Mouse (Mus musculus): Measurements from ENCODE around the gene 4930452B06Rik. TPM values are rescaled to one million over a fixed set of nuclear protein-coding genes. Genes with fewer than 3 reads are reported as not detected.
"Not testable (repeated sequence)": the region's sequence is repeated elsewhere in the genome, so short reads cannot be mapped to it uniquely, and the experiment has no call there.

The 4930452B06Rik gene
- polyA plus RNA-seq, 1 experiment from 2014 or later: 20.7 TPM

DNA sequence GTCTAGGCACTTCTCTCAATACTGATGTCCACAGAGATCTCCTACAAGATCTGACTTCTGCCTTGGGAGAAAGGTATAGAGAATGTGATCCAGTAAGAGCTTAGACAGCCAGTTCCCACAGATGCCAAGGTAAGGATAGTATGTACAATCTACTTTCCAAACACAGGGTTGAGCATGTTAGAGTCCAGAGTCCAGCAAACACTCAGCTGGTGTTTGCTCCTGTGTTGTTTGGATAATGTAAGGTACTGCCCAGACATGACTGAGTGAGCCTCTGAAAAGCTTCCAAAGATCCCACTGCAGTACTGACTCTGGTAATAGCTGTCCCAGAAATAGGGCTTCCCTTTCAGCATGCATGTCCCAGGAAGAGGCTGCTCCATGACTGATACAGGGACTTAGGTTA lies 54.0 kb downstream of the 4930452B06Rik start:
- no peak overlapping the region for H3K9ac ChIP-seq (ENCODE audit: low read length)
- H3K36me3 ChIP-seq (ENCODE audit: control insufficient read depth, insufficient read depth, low read length): no peaks in the 10 kb centered on the region
- H3K4me3 ChIP-seq (ENCODE audit: control insufficient read depth in 1 of 2, insufficient read depth in 1 of 2, low read depth in 1 of 2, low read length in 2 of 2): no peak overlapping the region
- no peaks in the 10 kb centered on the region for H3K27me3 ChIP-seq (ENCODE audit: control insufficient read depth, insufficient read depth, low read length)
- no peak overlapping the region for H3K27ac ChIP-seq (replicated peaks in 1 of 2; ENCODE audit: control insufficient read depth in 1 of 2, insufficient read depth in 1 of 2, low read depth in 2 of 2, low read length in 2 of 2)
- no peak overlapping the region for H3K4me2 ChIP-seq (ENCODE audit: low read length)
- no peaks in the 10 kb centered on the region for H3K9me3 ChIP-seq (ENCODE audit: control insufficient read depth, low read length)
- no peaks in the 10 kb centered on the region for H3K4me1 ChIP-seq (ENCODE audit: control insufficient read depth in 2 of 2, insufficient read depth in 2 of 2, low read length in 2 of 2)
- ATAC-seq (ENCODE audit: insufficient number of reproducible peaks, insufficient read depth, low FRiP score, low read depth): no peak

- Histone ChIP-seq H3K9me3 (ENCODE audit: control insufficient read depth, low read length) (no peaks in the 10 kb centered on the region), H3K4me3 (ENCODE audit: control insufficient read depth in 1 of 2, insufficient read depth in 1 of 2, low read depth in 1 of 2, low read length in 2 of 2) (no peak overlapping the region), H3K36me3 (ENCODE audit: control insufficient read depth, insufficient read depth, low read length) (no peaks in the 10 kb centered on the region), H3K4me1 (ENCODE audit: control insufficient read depth in 2 of 2, insufficient read depth in 2 of 2, low read length in 2 of 2) (no peaks in the 10 kb centered on the region), H3K9ac (ENCODE audit: low read length) (no peak overlapping the region), H3K27me3 (ENCODE audit: control insufficient read depth, insufficient read depth, low read length) (no peaks in the 10 kb centered on the region), H3K27ac (replicated peaks in 1 of 2; ENCODE audit: control insufficient read depth in 1 of 2, insufficient read depth in 1 of 2, low read depth in 2 of 2, low read length in 2 of 2) (no peak overlapping the region), H3K4me2 (ENCODE audit: low read length) (no peak overlapping the region)
- ATAC-seq (ENCODE audit: insufficient number of reproducible peaks, insufficient read depth, low FRiP score, low read depth): no peak
- WGBS: 75% methylated on average over 3 of the region's 3 CpGs
Measured at GRCm38 (mm10) chr14:8610108-8610507, 55.9 kb downstream of the 4930452B06Rik start.

GRCm38 (mm10) chr14:8608559-8609171 lies 57.4 kb downstream of the 4930452B06Rik start:
- no peak overlapping the region for H3K4me2 ChIP-seq (ENCODE audit: low read length)
- no peak for ATAC-seq (ENCODE audit: insufficient number of reproducible peaks, insufficient read depth, low FRiP score, low read depth)
- no peak overlapping the region for H3K9ac ChIP-seq (ENCODE audit: low read length)
- 5% methylated on average over 3 of the region's 3 CpGs for WGBS
- no peaks in the 10 kb centered on the region for H3K4me1 ChIP-seq (ENCODE audit: control insufficient read depth in 2 of 2, insufficient read depth in 2 of 2, low read length in 2 of 2)
- H3K4me3 ChIP-seq (ENCODE audit: control insufficient read depth in 1 of 2, insufficient read depth in 1 of 2, low read depth in 1 of 2, low read length in 2 of 2): no peak overlapping the region
- H3K9me3 ChIP-seq (ENCODE audit: control insufficient read depth, low read length): no peaks in the 10 kb centered on the region
- H3K36me3 ChIP-seq (ENCODE audit: control insufficient read depth, insufficient read depth, low read length): no peaks in the 10 kb centered on the region
- H3K27ac ChIP-seq (replicated peaks in 1 of 2; ENCODE audit: control insufficient read depth in 1 of 2, insufficient read depth in 1 of 2, low read depth in 2 of 2, low read length in 2 of 2): no peak overlapping the region
- H3K27me3 ChIP-seq (ENCODE audit: control insufficient read depth, insufficient read depth, low read length): no peaks in the 10 kb centered on the region

DNA sequence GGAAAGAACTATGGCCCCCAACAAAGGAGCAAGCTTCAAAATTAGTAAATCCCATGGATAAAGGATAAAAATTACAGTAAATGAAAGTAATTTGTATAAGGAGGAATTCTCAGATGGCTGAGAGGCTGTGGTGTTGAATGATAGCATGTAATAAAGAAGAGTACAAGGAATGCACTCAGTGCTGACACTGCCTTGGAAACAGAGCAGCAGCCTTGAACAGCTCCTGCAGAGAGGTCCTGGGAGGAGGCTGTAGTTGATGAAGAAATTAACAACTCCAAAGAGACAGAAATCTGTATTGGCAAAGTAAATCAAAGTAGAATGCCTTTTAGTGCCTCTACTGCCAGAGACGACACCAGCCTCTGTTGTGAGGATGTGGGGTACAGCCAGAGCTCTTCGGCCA lies 61.1 kb downstream of the 4930452B06Rik start:
- Histone ChIP-seq H3K4me3 (ENCODE audit: control insufficient read depth in 1 of 2, insufficient read depth in 1 of 2, low read depth in 1 of 2, low read length in 2 of 2) (no peak overlapping the region), H3K36me3 (ENCODE audit: control insufficient read depth, insufficient read depth, low read length) (no peaks in the 10 kb centered on the region), H3K9me3 (ENCODE audit: control insufficient read depth, low read length) (no peaks in the 10 kb centered on the region), H3K4me1 (ENCODE audit: control insufficient read depth in 2 of 2, insufficient read depth in 2 of 2, low read length in 2 of 2) (no peaks in the 10 kb centered on the region), H3K27me3 (ENCODE audit: control insufficient read depth, insufficient read depth, low read length) (no peaks in the 10 kb centered on the region), H3K9ac (ENCODE audit: low read length) (no peak overlapping the region), H3K4me2 (ENCODE audit: low read length) (no peak overlapping the region), H3K27ac (replicated peaks in 1 of 2; ENCODE audit: control insufficient read depth in 1 of 2, insufficient read depth in 1 of 2, low read depth in 2 of 2, low read length in 2 of 2) (no peak overlapping the region)
- WGBS: 88% methylated on average over 2 of the region's 2 CpGs
- ATAC-seq (ENCODE audit: insufficient number of reproducible peaks, insufficient read depth, low FRiP score, low read depth): no peak

DNA sequence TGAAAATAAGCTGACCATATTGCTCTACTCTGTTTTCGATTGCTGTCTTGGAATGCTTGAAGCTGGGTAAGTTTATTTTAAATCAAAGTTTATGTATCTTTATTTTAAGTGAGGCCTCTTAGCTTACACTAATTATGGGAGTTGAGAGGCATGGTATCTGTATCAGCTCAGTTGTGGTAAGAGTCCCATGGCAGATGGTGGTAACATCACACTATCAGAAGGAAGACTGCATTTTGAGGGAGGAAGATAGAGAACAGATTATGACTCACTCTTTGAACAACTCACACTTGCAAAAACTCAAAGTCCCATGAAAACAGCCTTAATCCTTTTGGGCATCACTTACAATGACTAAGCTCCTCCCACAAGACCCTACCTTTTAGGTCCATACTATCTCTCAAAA lies 81.0 kb downstream of the 4930452B06Rik start:
- no peaks in the 10 kb centered on the region for H3K36me3 ChIP-seq (ENCODE audit: control insufficient read depth, insufficient read depth, low read length)
- ATAC-seq (ENCODE audit: insufficient number of reproducible peaks, insufficient read depth, low FRiP score, low read depth): no peak
- H3K9me3 ChIP-seq (ENCODE audit: control insufficient read depth, low read length): no peaks in the 10 kb centered on the region
- WGBS: 91% methylated on average over 1 of the region's 1 CpGs
- no peaks in the 10 kb centered on the region for H3K4me1 ChIP-seq (ENCODE audit: control insufficient read depth in 2 of 2, insufficient read depth in 2 of 2, low read length in 2 of 2)
- no peaks in the 10 kb centered on the region for H3K27me3 ChIP-seq (ENCODE audit: control insufficient read depth, insufficient read depth, low read length)
- H3K4me2 ChIP-seq (ENCODE audit: low read length): no peak overlapping the region
- H3K27ac ChIP-seq (replicated peaks in 1 of 2; ENCODE audit: control insufficient read depth in 1 of 2, insufficient read depth in 1 of 2, low read depth in 2 of 2, low read length in 2 of 2): no peak overlapping the region
- no peak overlapping the region for H3K9ac ChIP-seq (ENCODE audit: low read length)
- no peak overlapping the region for H3K4me3 ChIP-seq (ENCODE audit: control insufficient read depth in 1 of 2, insufficient read depth in 1 of 2, low read depth in 1 of 2, low read length in 2 of 2)

GRCm38 (mm10) chr14:8551006-8551405 lies 115.0 kb downstream of the 4930452B06Rik start:
- H3K4me2 ChIP-seq (ENCODE audit: low read length); H3K4me3 ChIP-seq (ENCODE audit: control insufficient read depth in 1 of 2, insufficient read depth in 1 of 2, low read depth in 1 of 2, low read length in 2 of 2); H3K36me3 ChIP-seq (ENCODE audit: control insufficient read depth, insufficient read depth, low read length); H3K9me3 ChIP-seq (ENCODE audit: control insufficient read depth, low read length); H3K9ac ChIP-seq (ENCODE audit: low read length); ATAC-seq (ENCODE audit: insufficient number of reproducible peaks, insufficient read depth, low FRiP score, low read depth); H3K27me3 ChIP-seq (ENCODE audit: control insufficient read depth, insufficient read depth, low read length); H3K27ac ChIP-seq (replicated peaks in 1 of 2; ENCODE audit: control insufficient read depth in 1 of 2, insufficient read depth in 1 of 2, low read depth in 2 of 2, low read length in 2 of 2); H3K4me1 ChIP-seq (ENCODE audit: control insufficient read depth in 2 of 2, insufficient read depth in 2 of 2, low read length in 2 of 2): not testable (repeated sequence)
- WGBS: 78% methylated on average over 2 of the region's 2 CpGs

- no peaks in the 10 kb centered on the region for H3K27me3 ChIP-seq (ENCODE audit: control insufficient read depth, insufficient read depth, low read length)
- no peaks in the 10 kb centered on the region for H3K36me3 ChIP-seq (ENCODE audit: control insufficient read depth, insufficient read depth, low read length)
- no peak for ATAC-seq (ENCODE audit: insufficient number of reproducible peaks, insufficient read depth, low FRiP score, low read depth)
- H3K9ac ChIP-seq (ENCODE audit: low read length): no peak overlapping the region
- no peak overlapping the region for H3K4me3 ChIP-seq (ENCODE audit: control insufficient read depth in 1 of 2, insufficient read depth in 1 of 2, low read depth in 1 of 2, low read length in 2 of 2)
- 33% methylated on average over 4 of the region's 4 CpGs for WGBS
- H3K27ac ChIP-seq (replicated peaks in 1 of 2; ENCODE audit: control insufficient read depth in 1 of 2, insufficient read depth in 1 of 2, low read depth in 2 of 2, low read length in 2 of 2): no peak overlapping the region
- no peak overlapping the region for H3K4me2 ChIP-seq (ENCODE audit: low read length)
- H3K4me1 ChIP-seq (ENCODE audit: control insufficient read depth in 2 of 2, insufficient read depth in 2 of 2, low read length in 2 of 2): no peaks in the 10 kb centered on the region
- H3K9me3 ChIP-seq (ENCODE audit: control insufficient read depth, low read length): 0 out of 2 replicates have a peak, but pooled peaks cover 3% of the 10 kb centered on the region
Measured at GRCm38 (mm10) chr14:8549108-8549507, 116.9 kb downstream of the 4930452B06Rik start.

- no peaks in the 10 kb centered on the region for H3K9me3 ChIP-seq (ENCODE audit: control insufficient read depth, low read length)
- no peaks in the 10 kb centered on the region for H3K4me1 ChIP-seq (ENCODE audit: control insufficient read depth in 2 of 2, insufficient read depth in 2 of 2, low read length in 2 of 2)
- ATAC-seq (ENCODE audit: insufficient number of reproducible peaks, insufficient read depth, low FRiP score, low read depth): no peak
- WGBS: 95% methylated on average over 3 of the region's 3 CpGs
- H3K4me2 ChIP-seq (ENCODE audit: low read length): no peak overlapping the region
- H3K27ac ChIP-seq (replicated peaks in 1 of 2; ENCODE audit: control insufficient read depth in 1 of 2, insufficient read depth in 1 of 2, low read depth in 2 of 2, low read length in 2 of 2): no peak overlapping the region
- H3K9ac ChIP-seq (ENCODE audit: low read length): no peak overlapping the region
- H3K27me3 ChIP-seq (ENCODE audit: control insufficient read depth, insufficient read depth, low read length): no peaks in the 10 kb centered on the region
- no peak overlapping the region for H3K4me3 ChIP-seq (ENCODE audit: control insufficient read depth in 1 of 2, insufficient read depth in 1 of 2, low read depth in 1 of 2, low read length in 2 of 2)
- H3K36me3 ChIP-seq (ENCODE audit: control insufficient read depth, insufficient read depth, low read length): no peaks in the 10 kb centered on the region
Measured at GRCm38 (mm10) chr14:8536024-8536423, 130.0 kb downstream of the 4930452B06Rik start.

All from heart, embryonic 14.5 days (tissue).